Mouse (Mus musculus): ENCODE data around the gene Adprh.

The Adprh gene

GRCm38 (mm10) chr16:38395060-38395730, 57.3 kb downstream of the Adprh start:
- no peak for DNase-seq (ENCODE audit: low spot score)

GRCm38 (mm10) chr16:38394191-38394618, 58.3 kb downstream of the Adprh start:
- no peak for DNase-seq (ENCODE audit: low spot score)

Measured in lung, postnatal 25 days (tissue).